Mouse (Mus musculus) kidney, embryonic 14.5 days (tissue): ENCODE measurements around the gene Kcne1. TPM values are rescaled to one million over a fixed set of nuclear protein-coding genes. Genes with fewer than 3 reads are reported as not detected.

Experiments used
- ATAC-seq: fragments of 200-750 bp; cut with Nextera tagmentation; 2 replicates; pipeline ENCODE4 v1.8.0; 2017; ENCODE audit warnings: moderate number of reproducible peaks, mild to moderate bottlenecking, moderate TSS enrichment, moderate library complexity; ENCODE audit not compliant: low FRiP score, low TSS enrichment
- H3K27ac ChIP-seq: fragments of 300-500 bp; sonication (generic); 2 replicates; pipeline ENCODE4 v1.5.1; 2014; ENCODE audit warnings: low read depth, mild to moderate bottlenecking, low read length, moderate library complexity, mixed read lengths
- H3K27me3 ChIP-seq: fragments of 300-500 bp; sonication (generic); 2 replicates; pipeline ENCODE4 v1.6.1; 2014; ENCODE audit warnings: mild to moderate bottlenecking, low read length; ENCODE audit not compliant: control insufficient read depth, insufficient read depth
- H3K36me3 ChIP-seq: fragments of 300-500 bp; sonication (generic); 2 replicates; pipeline ENCODE4 v1.6.1; 2014; ENCODE audit warnings: low read length, mixed read lengths; ENCODE audit not compliant: control insufficient read depth, insufficient read depth
- H3K4me1 ChIP-seq: fragments of 300-500 bp; sonication (generic); 2 replicates; pipeline ENCODE4 v1.6.1; 2014; ENCODE audit warnings: low read length, mixed read lengths; ENCODE audit not compliant: control insufficient read depth, insufficient read depth
- H3K4me2 ChIP-seq: fragments of 300-500 bp; sonication (generic); replicated peaks from 2 replicates; pipeline ENCODE4 v1.6.1; 2014; ENCODE audit warnings: low read depth, mild to moderate bottlenecking, low read length
- H3K4me3 ChIP-seq: fragments of 300-500 bp; sonication (generic); 2 replicates; pipeline ENCODE4 v1.5.1; 2014; ENCODE audit warnings: mild to moderate bottlenecking, low read length
- H3K9ac ChIP-seq: fragments of 300-500 bp; sonication (generic); 2 replicates; pipeline ENCODE4 v1.6.1; 2014; ENCODE audit warnings: low read depth, mild to moderate bottlenecking, low read length, moderate library complexity
- H3K9me3 ChIP-seq: fragments of 300-500 bp; sonication (generic); 2 replicates; pipeline ENCODE4 v1.6.1; 2016; ENCODE audit warnings: low read length; ENCODE audit not compliant: control insufficient read depth
- WGBS: fragments of 180-500 bp; shearing (Covaris S2); extraction: QIAGEN DNeasy Blood & Tissue Kit; methylation state at CpG from one replicate; pipeline ENCODE4 v1.1.7; 2014; 5-methylcytosine and 5-hydroxymethylcytosine counted together
- polyA plus RNA-seq: library from polyadenylated mRNA; unstranded; fragments of >200 nt; fragmentation: Nextera tagmentation; extraction: Ambion mirVana; gene quantifications from 2 replicates; pipeline ENCODE4 v1.2.1, GENCODE M21; 2014

Gene Kcne1
- polyA plus RNA-seq, 1 experiment from 2014 or later, result 0.85 TPM

DNA sequence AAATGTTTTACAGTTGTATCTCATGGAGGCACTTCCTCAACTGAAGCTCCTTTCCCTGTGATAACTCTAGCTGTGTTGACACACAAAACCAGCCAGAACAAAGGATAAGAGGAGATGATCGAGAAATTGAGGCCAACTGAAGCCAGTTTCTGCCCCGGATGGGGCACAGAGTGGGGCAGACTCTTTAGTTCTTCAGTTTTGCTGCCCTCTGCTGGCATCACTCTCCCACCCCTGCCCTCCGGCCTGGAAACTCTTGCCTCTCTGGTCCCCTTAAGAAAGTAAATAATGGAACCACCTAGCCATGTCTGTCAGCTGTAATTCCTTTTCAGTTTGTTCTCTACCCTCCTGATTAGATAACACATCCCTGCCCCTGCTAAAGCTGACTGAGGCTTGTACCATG lies 51.3 kb downstream of the Kcne1 start:
- no peak overlapping the region for H3K4me3 ChIP-seq
- H3K9ac ChIP-seq, result no peak overlapping the region
- peaks cover 41% of the 10 kb centered on the region for H3K36me3 ChIP-seq
- no peaks in the 10 kb centered on the region for H3K27me3 ChIP-seq
- ATAC-seq, result no peak
- no peaks in the 10 kb centered on the region; the same call in 1 of the 2 replicates for H3K4me1 ChIP-seq
- H3K4me2 ChIP-seq, result no peak overlapping the region
- WGBS, result 86% methylated on average over 3 of the region's 3 CpGs
- H3K27ac ChIP-seq, result no peak overlapping the region
- no peaks in the 10 kb centered on the region for H3K9me3 ChIP-seq

DNA sequence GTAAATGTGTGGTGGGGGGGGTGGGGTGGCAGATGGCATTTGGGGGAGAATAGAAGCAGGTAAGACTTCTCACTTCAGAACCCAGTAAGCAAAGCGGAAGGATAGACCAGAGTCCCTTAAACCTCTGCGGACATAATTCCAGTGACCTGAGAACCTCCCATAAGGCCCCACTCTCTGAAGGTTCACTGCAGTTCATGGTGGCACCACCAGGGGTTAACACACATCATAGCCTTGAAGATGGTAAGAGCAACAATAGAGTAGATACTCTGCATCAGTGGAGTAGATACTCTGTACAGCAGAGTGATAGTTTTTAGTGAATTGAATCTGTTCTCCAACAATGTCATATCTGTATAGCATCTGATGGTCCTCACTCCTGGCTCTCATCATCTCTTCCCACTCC lies 53.7 kb downstream of the Kcne1 start:
- 95% methylated on average over 2 of the region's 2 CpGs for WGBS
- H3K4me1 ChIP-seq, result peaks cover 14% of the 10 kb centered on the region
- peaks cover 29% of the 10 kb centered on the region for H3K36me3 ChIP-seq
- H3K4me2 ChIP-seq, result no peak overlapping the region
- H3K4me3 ChIP-seq, result no peak overlapping the region
- no peak for ATAC-seq
- H3K27ac ChIP-seq, result no peak overlapping the region
- H3K27me3 ChIP-seq, result no peaks in the 10 kb centered on the region
- no peaks in the 10 kb centered on the region for H3K9me3 ChIP-seq
- H3K9ac ChIP-seq, result no peak overlapping the region

DNA sequence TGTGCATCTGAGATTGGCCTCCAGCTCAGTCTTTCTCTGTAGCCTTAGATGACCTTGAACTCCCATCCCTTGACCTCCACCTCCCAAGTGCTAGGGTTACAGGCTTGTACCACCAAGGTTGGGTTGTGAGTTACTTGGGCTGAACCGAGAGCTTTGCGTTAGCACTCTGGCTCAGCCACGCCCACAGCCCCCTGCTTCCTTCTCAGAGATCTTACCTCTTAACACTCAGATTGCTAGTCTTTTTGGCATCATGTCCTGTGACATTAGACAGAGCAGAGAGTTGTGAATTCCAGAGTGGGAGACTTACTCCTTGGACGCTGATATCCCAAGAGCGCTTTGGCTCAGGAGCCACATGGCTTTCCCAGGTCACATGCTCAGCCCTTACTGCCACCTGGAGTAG lies 56.8 kb downstream of the Kcne1 start:
- Histone ChIP-seq H3K9me3 (no peaks in the 10 kb centered on the region), H3K36me3 (peaks cover 15% of the 10 kb centered on the region; the same call in 1 of the 2 replicates), H3K27ac (no peak overlapping the region), H3K27me3 (no peaks in the 10 kb centered on the region), H3K4me1 (peaks cover 16% of the 10 kb centered on the region), H3K4me3 (no peak overlapping the region), H3K9ac (peak overlapping the region; percentile 57; the same call in 1 of the 2 replicates), H3K4me2 (peak overlapping the region; percentile 72)
- WGBS, result 62% methylated on average over 5 of the region's 5 CpGs
- no peak for ATAC-seq

DNA sequence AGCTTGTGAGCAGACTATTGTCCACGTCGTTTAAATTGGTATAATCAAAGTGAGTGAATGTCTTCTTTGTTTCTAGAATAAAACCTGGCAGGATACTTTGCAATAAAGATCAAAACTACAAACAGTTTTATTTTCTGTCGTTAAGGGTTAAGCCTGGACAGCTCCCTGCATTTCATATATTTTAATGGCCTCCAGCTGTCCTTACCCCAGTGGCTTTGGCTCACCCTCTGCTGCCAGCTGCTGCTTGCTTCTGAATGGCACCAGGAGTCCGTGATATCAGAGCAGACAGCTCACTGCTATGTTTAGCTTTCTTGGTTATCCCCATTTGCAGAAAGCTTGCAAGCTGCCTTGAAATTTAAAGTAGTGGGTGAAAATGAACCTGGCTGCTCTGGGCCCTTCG lies 57.3 kb downstream of the Kcne1 start:
- H3K4me3 ChIP-seq, result peak overlapping the region; percentile 48
- H3K36me3 ChIP-seq, result peaks cover 10% of the 10 kb centered on the region; the same call in 1 of the 2 replicates
- H3K9ac ChIP-seq, result peak overlapping the region; percentile 57
- no peaks in the 10 kb centered on the region for H3K27me3 ChIP-seq
- no peak overlapping the region for H3K27ac ChIP-seq
- peak overlapping the region; percentile 72 for H3K4me2 ChIP-seq
- 29% methylated on average over 5 of the region's 5 CpGs for WGBS
- ATAC-seq, result no peak
- peaks cover 16% of the 10 kb centered on the region for H3K4me1 ChIP-seq
- H3K9me3 ChIP-seq, result no peaks in the 10 kb centered on the region

DNA sequence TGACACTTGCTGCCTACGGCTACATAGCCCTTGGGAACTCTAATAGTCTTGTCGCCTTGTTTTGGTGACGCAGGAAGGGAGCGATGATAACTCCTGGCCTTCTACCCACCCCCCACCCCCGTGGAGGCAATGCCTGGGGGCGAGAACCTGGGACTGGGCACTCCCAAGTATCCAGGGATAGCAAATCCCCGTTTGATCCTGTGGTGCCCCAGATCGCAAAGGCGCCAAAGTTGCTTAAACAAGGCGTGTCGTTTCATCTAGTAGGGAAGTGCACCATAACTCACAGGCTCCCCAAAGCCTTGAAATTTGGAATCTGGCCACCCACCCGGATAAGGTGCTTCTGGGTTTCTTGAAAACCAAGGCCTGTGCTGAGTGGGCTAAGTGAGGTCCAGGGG lies 57.9 kb downstream of the Kcne1 start:
- H3K9me3 ChIP-seq, result no peaks in the 10 kb centered on the region
- H3K36me3 ChIP-seq, result peaks cover 7% of the 10 kb centered on the region; the same call in 1 of the 2 replicates
- WGBS, result 1% methylated on average over 12 of the region's 12 CpGs
- no peak overlapping the region for H3K27ac ChIP-seq
- H3K4me2 ChIP-seq, result peak overlapping the region; percentile 72
- H3K9ac ChIP-seq, result peak overlapping the region; percentile 57
- no peaks in the 10 kb centered on the region for H3K27me3 ChIP-seq
- peak; percentile 77 for ATAC-seq
- peaks cover 16% of the 10 kb centered on the region for H3K4me1 ChIP-seq
- peak overlapping the region; percentile 48 for H3K4me3 ChIP-seq

DNA sequence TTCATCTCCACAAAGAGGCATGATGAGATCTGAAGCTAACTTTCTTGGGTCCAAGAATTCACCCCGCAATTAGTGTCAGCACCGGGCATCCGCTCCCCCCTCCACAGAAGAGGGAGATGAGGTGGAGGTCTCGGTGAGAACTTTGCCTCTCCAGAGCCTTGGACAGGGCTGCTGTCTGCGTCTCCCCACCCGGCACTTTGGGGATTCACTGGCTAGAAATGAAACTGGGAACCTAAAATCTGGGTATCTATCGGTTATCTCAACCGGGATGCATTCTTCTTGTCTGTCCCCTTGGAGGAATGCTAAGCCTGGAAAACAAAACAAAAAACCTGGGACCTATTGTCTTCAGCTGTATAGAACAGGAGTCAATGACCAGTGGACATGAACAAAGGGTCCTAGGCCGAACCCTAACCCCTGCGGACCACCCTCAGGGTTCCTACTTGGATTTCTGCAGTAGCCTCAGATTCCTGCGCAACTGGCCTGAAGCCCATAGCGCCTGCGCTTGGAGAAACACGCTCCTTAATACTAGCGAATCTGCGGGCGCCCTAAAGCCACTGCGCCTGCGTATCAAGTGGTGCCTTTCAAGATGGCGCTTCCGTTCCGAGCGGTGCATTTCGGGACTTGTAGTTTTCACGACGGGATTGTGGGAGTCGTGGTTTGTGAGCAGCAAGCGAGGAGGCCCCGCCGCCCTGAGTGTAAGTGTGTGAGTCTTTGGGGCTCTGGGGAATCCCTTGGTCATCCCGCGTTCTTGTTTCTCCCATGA lies 58.4 kb downstream of the Kcne1 start, which contains the start of gene Smim11:
Gene Smim11, plus strand, starts transcription at position 638 of the 763 bp plus-strand sequence.
- peak within 1 kb of the TSS; percentile 72 for H3K4me2 ChIP-seq
- peak within 1 kb of the TSS; percentile 57 for H3K9ac ChIP-seq
- peak; percentile 95 for ATAC-seq
- H3K4me3 ChIP-seq, result peak within 1 kb of the TSS; percentile 48
- H3K27me3 ChIP-seq, result no peaks in the 10 kb centered on the region
- peak within 1 kb of the TSS; percentile 66; the same call in 1 of the 2 replicates for H3K27ac ChIP-seq
- peaks cover 16% of the 10 kb centered on the region for H3K4me1 ChIP-seq
- H3K36me3 ChIP-seq, result peaks cover 2% of the 10 kb centered on the region; the same call in 1 of the 2 replicates
- H3K9me3 ChIP-seq, result no peaks in the 10 kb centered on the region
- 12% methylated on average over 32 of the region's 32 CpGs for WGBS

Other genes starting within 250 kb of the Kcne1 start
- not detected in 2 replicates for gene Kcne2, start 67.1 kb downstream of the Kcne1 start, polyA plus RNA-seq
- 125 and 160 TPM in 2 replicates for gene Smim11, start 58.2 kb downstream of the Kcne1 start, polyA plus RNA-seq
- 0.08 TPM in 1 of 2 replicates, not detected in the other for gene Fam243, start 38.0 kb downstream of the Kcne1 start, polyA plus RNA-seq
- gene Rcan1, start 111.4 kb upstream of the Kcne1 start, polyA plus RNA-seq, result 14.7 and 23.0 TPM in 2 replicates
- 2.0 and 3.8 TPM in 2 replicates for gene Clic6, start 126.3 kb upstream of the Kcne1 start, polyA plus RNA-seq